Mouse (Mus musculus) spleen, postnatal 0 days (tissue): ENCODE results near the gene Nxph1. TPM values are rescaled to one million over a fixed set of nuclear protein-coding genes. Genes with fewer than 3 reads are reported as not detected.

Experiments
- polyA plus RNA-seq: library from polyadenylated mRNA; unstranded; fragments of >200 nt; fragmentation: Nextera tagmentation; extraction: Ambion mirVana; gene quantifications from 2 replicates; pipeline ENCODE4 v1.2.1, GENCODE M21; 2015

The Nxph1 gene
- polyA plus RNA-seq, result 0.08 and 0.19 TPM in 2 replicates

DNA sequence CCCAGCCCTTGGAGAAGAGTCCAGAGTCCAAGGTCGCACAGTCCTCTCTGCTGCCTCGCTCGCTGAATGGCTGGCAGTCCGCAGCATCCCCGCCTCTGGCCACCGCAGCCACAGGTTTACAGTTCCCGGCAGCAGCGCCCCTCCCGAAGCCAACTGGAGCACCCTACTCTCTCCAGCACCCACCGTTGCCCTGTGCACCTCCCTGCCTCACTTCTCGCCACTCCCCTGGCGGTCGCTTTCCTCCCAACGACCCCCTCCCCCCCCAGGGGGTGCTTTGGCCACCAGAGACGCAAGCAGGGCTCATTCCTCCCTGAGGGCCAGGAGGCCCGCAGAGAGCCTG, at the start of gene Nxph1:
Gene Nxph1, plus strand, starts transcription at position 301 of the 340 bp plus-strand sequence.

Other genes starting within 250 kb of the Nxph1 start
- 9.2 and 10.6 TPM in 2 replicates for gene Ica1, start 169.9 kb upstream of the Nxph1 start, polyA plus RNA-seq